Mouse (Mus musculus) gastrocnemius, postnatal 25 days (tissue): ENCODE measurements around the gene Prr7. TPM values are rescaled to one million over a fixed set of nuclear protein-coding genes. Genes with fewer than 3 reads are reported as not detected.
"Not testable (repeated sequence)": the region's sequence is repeated elsewhere in the genome, so short reads cannot be mapped to it uniquely, and the experiment has no call there.

Source experiments
- DNase-seq: peaks from one replicate; pipeline ENCODE4 v3.0.0; 2022
- long read RNA-seq, 2 experiments: library from polyadenylated mRNA; stranded (forward); transcript quantifications; one replicate each; pipeline ENCODE4 v2.0.0; 2021
- total RNA-seq, 2 experiments: library from RNA; stranded (reverse); gene quantifications; 1 replicate in 1 of 2; 2 replicates in 1 of 2; pipeline ENCODE4 v1.2.3; 2021

Prr7 gene
- total RNA-seq: under 1 TPM; 0.51 to 0.79 TPM
- long read RNA-seq, experiment 1, partial matches to known transcripts: 0 of 1 reads
- long read RNA-seq, experiment 1, other reads (novel, unspliced or antisense): 1 of 1 reads
- long read RNA-seq, experiment 2: 0 reads

DNA sequence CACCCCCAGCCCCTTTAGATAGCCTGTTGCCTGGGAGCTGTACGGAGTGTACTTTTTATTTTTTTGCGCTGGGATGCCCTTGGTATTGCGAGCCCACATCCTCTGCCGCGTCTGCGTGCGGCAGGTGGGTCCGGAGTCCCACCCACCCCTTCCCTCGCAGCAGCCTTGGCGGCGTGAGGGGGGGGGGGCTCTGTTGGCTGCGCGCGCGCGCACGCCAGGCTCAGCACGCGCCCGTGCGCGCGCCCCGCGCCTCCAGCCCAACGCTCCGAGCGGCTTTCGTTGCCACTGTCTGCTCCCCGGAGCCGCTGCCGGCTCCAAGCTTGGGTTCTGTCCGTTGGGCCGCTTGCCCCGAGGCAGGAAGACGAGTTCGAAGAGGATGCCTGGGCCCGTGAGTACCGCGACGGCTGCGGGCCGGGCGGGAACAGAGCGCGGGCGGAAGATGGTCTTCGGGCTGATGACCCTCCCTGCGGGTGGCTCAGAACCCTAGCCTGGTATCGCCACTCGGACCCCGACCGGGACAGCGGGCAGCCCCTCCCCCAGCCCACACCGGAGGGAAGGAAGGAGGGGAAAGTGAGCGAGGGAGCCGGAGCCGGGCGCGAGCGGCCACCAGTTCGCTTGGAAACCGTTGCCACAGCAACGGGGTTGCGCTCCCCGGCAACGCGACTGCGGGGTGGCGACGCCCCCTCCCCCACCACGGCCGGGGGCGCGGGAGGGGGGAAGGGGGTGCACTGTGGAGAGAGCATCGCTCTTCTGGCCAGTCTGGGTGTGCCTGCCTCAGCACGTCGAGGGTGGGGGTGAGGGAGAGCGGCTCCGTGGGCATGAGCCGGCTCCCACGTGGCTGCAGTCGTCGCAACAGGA is at the start of gene Prr7:
Prr7 (plus strand) TSS at position 241 of the 858 bp plus-strand sequence.
- DNase-seq: peak; percentile 50

- DNase-seq: no peak
These were observed 49.2 kb upstream of the Prr7 start, which contains the start of gene Pfn3 for GRCm38 (mm10) chr13:55414743-55415380. Pfn3 (minus strand) TSS chr13:55415232.

DNA sequence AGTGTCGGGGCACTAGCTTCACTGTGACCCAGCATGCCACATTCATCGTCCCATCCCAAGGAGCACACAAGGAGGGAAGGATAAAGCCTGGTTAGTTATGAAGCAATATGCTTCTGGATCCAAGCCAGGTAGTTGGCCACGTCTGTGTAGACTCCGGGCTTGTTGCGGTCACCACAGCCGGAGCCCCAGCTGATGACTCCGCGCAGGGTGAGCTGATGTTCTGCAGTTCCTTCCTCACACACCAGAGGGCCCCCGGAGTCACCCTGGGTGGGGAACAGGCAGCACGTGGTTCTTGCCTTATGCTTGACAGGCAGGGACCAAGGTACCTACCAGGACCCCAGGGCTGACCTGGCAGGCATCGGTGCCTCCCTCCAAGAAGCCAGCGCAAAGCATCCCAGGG is 46.1 kb upstream of the Prr7 start:
- DNase-seq: peak; percentile 82

DNA sequence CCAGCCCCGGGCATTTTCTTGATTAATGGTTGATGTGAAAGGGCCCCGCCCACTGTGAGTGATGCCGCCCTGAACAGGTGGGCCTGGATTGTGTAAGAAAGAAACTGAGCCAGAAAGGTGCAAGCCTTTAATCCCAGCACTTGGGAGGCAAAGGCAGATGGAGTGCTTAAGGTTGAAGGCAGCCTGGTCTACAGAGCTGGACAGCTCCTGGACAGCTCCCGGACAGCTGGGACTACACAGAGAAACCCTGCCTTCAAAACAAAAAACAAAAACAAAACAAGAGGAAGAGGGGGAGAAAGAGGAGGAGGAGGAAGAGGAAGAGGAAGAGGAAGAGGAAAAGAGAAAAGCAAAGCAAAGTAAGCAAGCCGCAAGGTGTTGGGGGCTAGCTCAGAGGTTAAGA is 44.9 kb upstream of the Prr7 start:
- DNase-seq: no peak

DNA sequence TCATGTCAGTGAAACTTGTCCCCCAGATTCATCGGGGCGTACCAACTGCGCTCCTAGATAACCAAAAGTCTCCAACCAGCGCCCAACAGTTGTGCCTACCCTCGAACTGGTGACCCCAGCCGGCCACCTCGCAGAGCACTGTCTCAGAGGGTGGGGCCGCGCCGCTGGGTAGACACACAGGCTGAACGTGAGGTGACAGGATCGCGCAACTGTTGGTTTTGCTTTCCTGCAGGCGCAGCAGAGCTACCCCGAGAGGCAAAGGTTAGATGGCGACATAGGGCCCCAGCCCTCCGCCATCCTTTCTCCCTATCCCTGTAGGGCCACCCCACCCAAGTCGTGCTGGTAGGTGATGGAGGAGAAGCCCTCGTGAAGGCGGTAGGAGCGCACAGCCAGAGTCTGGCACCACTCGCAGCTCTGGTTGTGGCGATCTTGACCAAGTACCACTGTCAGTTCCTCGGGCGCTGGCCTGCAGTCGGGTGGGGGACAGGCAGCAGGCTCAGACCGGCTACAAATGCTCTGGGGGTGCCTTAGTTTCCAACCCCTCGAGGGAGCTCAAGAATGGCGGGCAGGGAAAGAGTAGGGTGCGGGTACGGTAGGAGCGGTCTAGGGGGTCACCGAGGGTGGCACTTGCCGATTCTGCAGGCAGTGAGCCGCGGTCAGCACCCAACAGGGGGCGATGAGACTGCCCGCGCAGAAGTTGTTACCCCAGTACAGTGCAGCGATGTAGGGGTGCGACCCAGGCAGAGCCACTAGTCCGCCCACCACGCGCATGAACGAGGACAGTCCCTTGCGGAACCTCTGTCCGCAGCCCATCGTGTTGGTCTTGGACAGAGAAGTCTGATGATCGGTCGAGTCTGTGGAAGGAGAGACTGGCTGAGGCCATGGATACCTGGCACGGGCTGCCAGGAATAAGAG is 43.8 kb upstream of the Prr7 start:
- no peak for DNase-seq

DNA sequence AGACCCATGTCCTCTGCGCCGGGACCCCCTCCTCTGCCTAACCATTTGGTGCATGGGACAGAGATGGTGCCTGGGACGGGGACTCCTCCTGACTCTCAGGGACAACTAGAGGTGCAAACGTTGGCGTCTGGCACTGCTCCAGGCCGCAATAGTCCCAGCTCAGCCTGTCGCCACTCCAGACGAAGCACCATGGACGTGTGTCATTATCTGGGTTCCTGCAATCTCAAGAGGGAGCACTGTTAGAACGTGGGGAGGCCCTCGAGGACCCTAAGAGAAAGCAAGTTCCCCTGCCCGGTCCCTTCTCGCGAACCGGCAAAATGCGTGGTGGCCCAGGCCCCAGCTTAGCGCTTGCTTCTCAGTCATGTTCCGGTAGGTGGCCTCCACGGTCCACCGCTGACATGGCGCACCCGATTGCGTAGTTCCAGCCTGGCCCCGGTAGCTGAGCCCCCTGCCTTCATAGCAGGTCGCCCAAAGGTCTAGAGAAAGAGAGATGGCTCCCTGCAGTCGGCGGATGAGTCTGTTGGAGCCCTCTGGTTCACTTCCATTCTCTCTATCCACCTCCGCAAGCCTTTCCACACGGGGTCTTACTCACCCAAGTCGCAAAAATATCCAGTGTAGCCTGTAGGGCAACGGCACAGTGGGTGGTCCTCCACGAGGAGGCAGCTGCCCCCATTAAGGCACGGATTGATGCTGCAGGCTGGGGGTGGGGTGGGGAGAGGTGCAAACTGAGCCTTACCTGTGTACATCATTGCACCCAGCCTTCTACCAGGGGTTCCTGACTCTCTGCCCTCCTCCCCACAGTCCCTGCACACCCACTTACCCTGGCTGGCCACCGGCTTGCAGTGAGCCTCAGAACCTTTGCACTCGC is 42.9 kb upstream of the Prr7 start:
- DNase-seq: peak; percentile 74

DNA sequence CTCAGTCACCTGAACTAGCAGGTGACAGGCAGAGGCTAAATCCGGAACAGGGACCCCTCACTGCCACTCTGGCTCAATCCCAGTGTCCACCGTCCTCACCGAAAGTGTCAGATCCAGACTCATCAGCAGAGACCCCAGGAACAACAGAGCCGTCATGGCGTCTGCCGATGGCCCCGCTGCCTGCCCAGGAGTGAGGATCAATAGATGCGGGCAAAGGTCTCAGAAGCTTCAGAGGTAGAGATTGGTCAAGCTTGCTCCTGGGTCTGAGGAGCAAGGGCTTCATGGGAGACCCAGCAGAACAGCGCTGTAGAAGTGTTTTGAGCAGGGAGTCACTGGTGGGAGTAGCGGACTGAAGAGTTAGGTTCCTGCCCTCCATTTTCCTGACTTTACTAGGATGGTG is 37.5 kb upstream of the Prr7 start, which contains the start of gene F12:
F12 (minus strand) TSS at position 181 of the 400 bp plus-strand sequence.
- DNase-seq: no peak

DNA sequence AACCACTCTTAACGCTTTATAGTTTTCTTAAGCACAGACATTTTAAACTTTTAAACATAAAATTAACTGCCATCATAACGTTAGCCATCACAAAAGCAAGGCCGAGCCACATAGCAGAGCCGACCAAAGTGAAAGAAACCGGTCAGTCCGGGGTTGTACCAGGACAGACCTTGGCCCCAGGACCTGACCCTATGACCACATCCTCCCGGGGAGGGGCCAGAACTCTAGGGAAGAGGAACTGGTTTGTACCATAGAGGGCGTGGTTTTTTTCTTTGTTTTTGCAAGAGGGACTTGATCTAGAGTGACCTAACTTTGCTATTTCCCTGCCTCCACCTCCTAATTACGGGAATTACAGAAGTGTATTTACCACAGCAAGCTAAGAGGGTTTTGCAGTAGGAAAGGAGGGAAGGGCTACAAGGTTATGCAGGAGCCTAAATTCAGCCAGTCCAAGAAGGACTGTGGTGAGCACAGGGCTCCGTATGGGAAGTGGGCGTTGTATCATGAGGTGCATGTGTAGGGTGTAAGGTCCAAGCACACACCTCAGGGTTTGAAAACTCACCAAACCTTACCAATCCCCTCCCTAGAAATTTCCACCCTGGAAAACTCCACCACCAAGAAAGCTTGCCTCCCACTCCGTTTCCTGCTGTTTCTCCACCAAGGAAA is 34.7 kb upstream of the Prr7 start:
- peak; percentile 80 for DNase-seq

DNA sequence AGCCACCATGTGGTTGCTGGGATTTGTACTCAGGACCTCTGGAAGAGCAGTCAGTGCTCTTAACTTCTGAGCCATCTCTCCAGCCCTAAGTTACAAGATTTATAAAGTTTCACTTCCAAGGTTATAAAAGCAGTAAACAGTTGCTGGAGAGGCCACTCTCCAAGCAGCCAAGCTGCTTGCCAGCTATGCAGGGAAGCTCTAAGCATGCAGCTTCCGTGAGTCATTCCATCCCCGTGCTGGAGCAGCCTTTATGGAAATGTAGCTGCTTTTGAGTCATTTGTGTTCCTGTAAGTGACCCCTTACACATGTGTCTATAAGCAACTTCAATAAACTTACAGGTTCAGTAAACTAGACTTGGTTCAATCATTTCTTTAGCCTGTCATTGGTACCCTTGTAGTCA is 33.5 kb upstream of the Prr7 start:
- no peak for DNase-seq

DNA sequence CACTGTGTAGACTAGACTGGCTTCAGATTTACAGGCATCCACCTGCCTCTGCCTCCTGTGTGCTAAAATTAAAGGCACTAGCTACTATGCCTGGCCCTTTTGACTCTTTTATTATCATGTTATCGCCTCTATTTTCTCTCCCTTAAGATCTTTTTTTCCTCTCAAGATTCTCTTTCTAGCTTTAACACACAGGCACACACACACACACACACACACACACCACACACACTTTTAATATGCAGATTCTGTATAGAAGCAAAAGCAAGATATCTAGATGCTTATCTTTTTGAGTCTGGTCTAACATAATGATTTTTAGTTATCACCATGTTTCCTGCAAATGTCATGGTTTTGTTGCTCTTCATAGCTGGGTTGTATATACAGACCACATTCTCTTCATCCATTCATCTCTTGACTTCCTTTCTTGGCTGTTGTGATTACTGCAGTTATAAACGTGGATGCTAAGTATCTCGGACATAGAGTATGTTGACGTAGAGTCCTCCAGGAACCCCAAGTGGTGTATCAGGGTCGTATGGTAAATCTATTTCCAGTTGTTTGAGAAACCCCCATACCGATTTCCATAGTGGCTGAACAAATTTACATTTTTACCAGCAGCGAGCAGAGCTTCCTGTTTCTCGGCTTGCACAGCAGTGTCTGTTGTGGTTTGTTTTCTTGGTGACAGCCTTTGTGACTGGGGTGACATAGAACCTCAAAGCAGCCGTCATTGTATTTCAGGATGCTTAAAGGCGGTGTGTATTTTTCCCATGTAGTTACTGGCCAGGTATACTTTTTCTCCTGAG is 32.0 kb upstream of the Prr7 start:
- no peak for DNase-seq

DNA sequence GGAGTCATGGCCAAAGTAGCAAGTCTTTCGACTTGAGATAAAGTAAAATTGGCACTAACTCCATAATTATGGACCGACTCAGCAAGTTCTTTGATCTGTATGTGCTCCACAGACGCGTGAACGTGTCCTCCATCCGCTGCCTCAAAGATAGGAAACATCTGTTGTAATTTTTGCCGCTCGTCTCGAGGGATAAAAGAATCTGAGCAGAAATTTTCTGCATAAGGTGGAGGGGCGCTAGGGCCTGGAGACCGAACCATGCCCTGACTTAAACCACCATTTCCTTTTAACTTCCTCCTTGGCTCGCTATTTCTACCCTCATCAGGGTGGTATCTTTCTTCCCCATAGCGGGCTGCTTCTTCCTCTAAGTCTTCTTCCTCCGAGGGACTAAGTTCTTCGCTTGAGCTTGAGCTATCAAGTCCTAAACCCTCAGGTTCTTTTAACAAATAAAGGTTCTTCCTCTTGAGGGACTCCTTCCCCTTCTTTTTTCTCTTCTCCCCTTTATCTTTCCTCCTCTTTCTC is 26.9 kb upstream of the Prr7 start:
- not testable (repeated sequence) for DNase-seq

GRCm38 (mm10) chr13:55443799-55444285 is 20.2 kb upstream of the Prr7 start:
- no peak for DNase-seq

GRCm38 (mm10) chr13:55444286-55444936 is 19.7 kb upstream of the Prr7 start:
- no peak for DNase-seq

GRCm38 (mm10) chr13:55444937-55445315 is 19.1 kb upstream of the Prr7 start, which contains the start of gene Grk6:
Grk6 (plus strand) TSS chr13:55445072.
- peak; percentile 100 for DNase-seq

DNA sequence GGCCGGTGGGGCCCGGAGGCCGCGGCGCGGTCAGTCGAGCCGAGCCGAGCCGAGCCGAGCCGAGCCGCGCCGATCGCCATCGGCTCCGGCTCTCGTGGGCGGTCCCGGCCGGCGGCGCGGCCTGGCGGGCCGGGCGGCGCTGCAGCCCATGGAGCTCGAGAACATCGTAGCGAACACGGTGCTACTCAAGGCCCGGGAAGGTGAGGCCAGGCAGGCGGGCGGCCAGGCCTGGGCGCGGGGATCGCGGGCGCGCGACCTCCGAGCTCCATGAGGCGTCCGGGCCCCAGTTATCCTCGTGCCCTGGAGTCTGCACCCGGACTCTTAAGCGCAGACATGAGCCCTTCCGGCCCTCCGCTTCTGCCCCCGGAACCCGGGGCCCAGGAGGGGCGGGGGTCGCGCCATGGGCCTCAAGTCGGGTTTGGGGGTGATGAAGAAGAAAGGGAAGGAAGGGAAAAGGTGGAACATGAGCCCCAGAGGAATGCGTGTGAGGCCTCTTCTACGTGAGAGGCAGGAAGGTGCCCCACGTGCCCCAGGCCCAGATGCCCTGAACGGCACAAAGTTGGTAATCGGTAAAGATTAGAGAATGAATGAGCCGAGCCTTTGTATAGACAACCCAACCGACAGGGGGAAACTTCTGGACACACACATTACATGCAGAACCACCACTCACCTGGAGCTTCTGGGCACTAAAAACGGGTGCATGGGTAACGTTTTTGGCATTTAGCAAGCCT is 18.5 kb upstream of the Prr7 start:
- DNase-seq: no peak

DNA sequence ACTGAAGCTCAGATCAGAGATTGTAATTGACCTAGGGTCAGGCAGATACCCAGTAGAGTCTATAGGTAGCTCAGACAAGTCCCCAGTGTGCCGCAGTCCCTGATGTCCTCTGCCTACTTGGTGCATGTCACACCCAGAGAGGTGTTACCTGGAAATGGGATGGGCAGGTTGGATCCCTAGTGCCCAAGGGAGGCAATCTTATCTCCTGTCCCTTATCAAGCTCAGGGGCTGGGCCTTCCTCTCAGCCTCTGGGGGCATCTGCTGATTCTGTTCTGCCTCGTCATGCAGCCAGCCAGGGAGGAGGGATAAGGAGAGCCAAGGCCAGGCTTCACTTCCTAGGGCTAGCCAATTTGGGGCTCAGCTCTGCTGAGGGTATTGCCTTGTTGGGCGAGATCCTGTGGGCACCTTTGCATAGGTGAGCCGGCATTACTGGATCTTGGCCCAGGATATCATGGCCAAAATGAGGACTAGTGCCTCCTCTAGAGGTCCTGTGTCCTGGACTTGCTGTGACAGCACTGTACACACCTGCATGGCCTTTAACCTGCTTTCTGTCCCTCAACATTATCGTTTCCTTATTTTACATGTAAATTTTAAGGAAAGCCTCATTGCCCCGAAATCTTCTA is 17.5 kb upstream of the Prr7 start:
- DNase-seq: no peak

DNA sequence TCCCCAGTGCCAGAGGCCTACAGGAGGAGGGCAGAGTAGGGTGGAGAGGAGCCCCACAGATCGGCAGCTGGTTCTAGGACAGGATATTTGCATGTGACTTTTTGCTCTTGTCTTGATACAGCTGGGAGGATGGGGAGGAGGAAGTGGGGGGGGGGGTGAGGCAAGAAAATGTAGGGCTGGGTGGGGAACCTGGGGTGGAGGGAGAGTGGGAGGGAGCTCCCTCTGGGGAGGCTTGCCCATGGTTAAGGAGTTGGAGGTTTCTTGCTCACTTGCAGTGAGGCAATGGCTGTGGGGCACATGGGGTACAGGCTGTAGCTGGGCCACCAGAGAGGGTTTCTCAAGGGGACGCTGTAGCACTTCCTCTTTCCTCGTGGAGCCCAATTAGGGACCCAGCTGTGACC is 16.5 kb upstream of the Prr7 start:
- DNase-seq: no peak
